22 mouse cellular contexts compared by ENCODE assay signal in the genomic region with DNA sequence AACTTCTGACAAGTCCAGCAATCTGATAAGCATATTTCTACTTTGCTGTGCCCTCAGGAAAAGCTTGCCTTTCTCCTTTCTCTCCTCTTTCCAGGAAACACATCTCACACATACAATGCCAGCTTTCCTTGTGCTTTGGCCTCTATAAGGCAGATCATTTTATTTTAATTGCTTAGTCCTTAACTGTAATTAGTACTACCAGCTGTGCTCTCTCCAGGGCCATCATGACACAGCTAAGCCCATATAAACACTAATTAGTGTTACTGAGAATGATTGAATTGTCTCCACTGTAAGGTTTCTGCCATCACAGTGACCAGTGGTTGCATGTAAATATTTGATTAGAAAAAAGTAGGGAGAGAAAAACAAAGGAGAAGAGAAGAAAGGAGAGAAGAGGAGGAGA.
DNase-seq lines count a peak whose midpoint lies in the region; ATAC-seq and TF ChIP-seq lines count a peak whose summit lies in the region.
"Had no signal": no experiment of that assay in that cellular context is flagged by ENCODE, and none has a peak within 500 bp of the region (broad histone marks: within the 10 kb centered on the region; RNA-seq: fewer than 3 reads in every experiment).

No protein-coding gene starts in this region.

- no peaks in the 10 kb centered on the region for H3K27me3 ChIP-seq in hindbrain, embryonic 12.5 days
- no peaks in the 10 kb centered on the region for H3K27me3 ChIP-seq in hindbrain, embryonic 13.5 days
- H3K27me3 ChIP-seq in midbrain, postnatal 0 days (ENCODE audit: insufficient read depth, low read length): no peaks in the 10 kb centered on the region
- no peaks in the 10 kb centered on the region for H3K27me3 ChIP-seq in midbrain, embryonic 13.5 days
- H3K27me3 ChIP-seq: embryonic facial prominence, embryonic 15.5 days; intestine, embryonic 15.5 days had no signal

- TF ChIP-seq CTCF in midbrain, postnatal 0 days (IDR thresholded peaks at IDR 0.05): no peak
- TF ChIP-seq CTCF in brain, embryonic 14.5 days (IDR thresholded peaks at IDR 0.05; ENCODE audit: borderline replicate concordance, extremely low read depth, insufficient read depth, insufficient read length): no peak

- TF ChIP-seq POLR2A in brain, embryonic 14.5 days (IDR thresholded peaks at IDR 0.05; ENCODE audit: borderline replicate concordance, extremely low read depth, insufficient read depth, insufficient read length, poor library complexity, severe bottlenecking): no peak

- H3K9ac ChIP-seq in hindbrain, embryonic 12.5 days: no peak overlapping the region
- no peak overlapping the region for H3K9ac ChIP-seq in hindbrain, embryonic 13.5 days
- H3K9ac ChIP-seq in midbrain, postnatal 0 days (replicated peaks; ENCODE audit: low read length, poor library complexity, severe bottlenecking): no peak overlapping the region
- no peak overlapping the region for H3K9ac ChIP-seq in midbrain, embryonic 13.5 days (replicated peaks)
- H3K9ac ChIP-seq: embryonic facial prominence, embryonic 15.5 days; intestine, embryonic 15.5 days had no signal

- ATAC-seq in hindbrain, embryonic 12.5 days (ENCODE audit: low FRiP score): 0 out of 2 replicates have a peak, but pooled peaks have one; percentile 63
- no peak for ATAC-seq in hindbrain, embryonic 13.5 days (ENCODE audit: low FRiP score)
- no peak for ATAC-seq in midbrain, postnatal 0 days (ENCODE audit: low FRiP score)
- no peak for ATAC-seq in midbrain, embryonic 13.5 days
- ATAC-seq: intestine, embryonic 15.5 days had no signal

- H3K36me3 ChIP-seq in hindbrain, embryonic 12.5 days: no peaks in the 10 kb centered on the region
- H3K36me3 ChIP-seq in hindbrain, embryonic 13.5 days: no peaks in the 10 kb centered on the region
- no peaks in the 10 kb centered on the region for H3K36me3 ChIP-seq in midbrain, postnatal 0 days (ENCODE audit: insufficient read depth, low read length)
- H3K36me3 ChIP-seq in midbrain, embryonic 13.5 days: no peaks in the 10 kb centered on the region
- H3K36me3 ChIP-seq: embryonic facial prominence, embryonic 15.5 days; forebrain, embryonic 10.5 days; heart, embryonic 10.5 days; intestine, embryonic 15.5 days had no signal

- no peaks in the 10 kb centered on the region for H3K4me1 ChIP-seq in hindbrain, embryonic 12.5 days
- H3K4me1 ChIP-seq in hindbrain, embryonic 13.5 days (replicated peaks): no peaks in the 10 kb centered on the region
- H3K4me1 ChIP-seq in midbrain, postnatal 0 days (ENCODE audit: insufficient read depth, low read length): no peaks in the 10 kb centered on the region
- H3K4me1 ChIP-seq in midbrain, embryonic 13.5 days (replicated peaks): no peaks in the 10 kb centered on the region
- H3K4me1 ChIP-seq: embryonic facial prominence, embryonic 15.5 days; forebrain, embryonic 10.5 days; heart, embryonic 10.5 days; intestine, embryonic 15.5 days had no signal

- H3K4me2 ChIP-seq in hindbrain, embryonic 12.5 days (replicated peaks): no peak overlapping the region
- H3K4me2 ChIP-seq in hindbrain, embryonic 13.5 days: no peak overlapping the region
- no peak overlapping the region for H3K4me2 ChIP-seq in midbrain, postnatal 0 days (ENCODE audit: low read depth, low read length, poor library complexity, severe bottlenecking)
- no peak overlapping the region for H3K4me2 ChIP-seq in midbrain, embryonic 13.5 days (replicated peaks)
- H3K4me2 ChIP-seq: embryonic facial prominence, embryonic 15.5 days; intestine, embryonic 15.5 days had no signal

- DNase-seq in midbrain, postnatal 0 days (ENCODE audit: low spot score): peak; percentile 5
- peak; percentile 11 for DNase-seq in Muller cell, postnatal 12 days (ENCODE audit: inconsistent ontology term)
- DNase-seq in brain, embryonic 14.5 days (ENCODE audit: low read depth): peak; percentile 51
- DNase-seq in testis, postnatal 14 days (ENCODE audit: low spot score): no peak
- DNase-seq: adrenal gland, adult 8-10 months; adrenal gland, postnatal 36 days; cerebellum, adult 11 months; cerebellum, adult 8-10 months; cerebellum, postnatal 14 days; embryo, embryonic 11 days; gastrocnemius, postnatal 10 days; heart, adult 18-20 months; heart, postnatal 10 days; heart, postnatal 4 days had no signal

- H3K4me3 ChIP-seq in hindbrain, embryonic 12.5 days: no peak overlapping the region
- H3K4me3 ChIP-seq in hindbrain, embryonic 13.5 days: no peak overlapping the region
- no peak overlapping the region for H3K4me3 ChIP-seq in midbrain, postnatal 0 days (ENCODE audit: low read depth, low read length)
- no peak overlapping the region for H3K4me3 ChIP-seq in midbrain, embryonic 13.5 days (replicated peaks)
- H3K4me3 ChIP-seq: embryonic facial prominence, embryonic 15.5 days; erythroblast, embryonic 14.5 days; forebrain, embryonic 10.5 days; heart, embryonic 10.5 days; intestine, embryonic 15.5 days had no signal

- no peak overlapping the region for H3K27ac ChIP-seq in hindbrain, embryonic 12.5 days
- H3K27ac ChIP-seq in hindbrain, embryonic 13.5 days: no peak overlapping the region
- H3K27ac ChIP-seq in midbrain, postnatal 0 days (ENCODE audit: low read depth, low read length): no peak overlapping the region
- H3K27ac ChIP-seq in midbrain, embryonic 13.5 days: no peak overlapping the region
- H3K27ac ChIP-seq: embryonic facial prominence, embryonic 15.5 days; forebrain, embryonic 10.5 days; heart, embryonic 10.5 days; intestine, embryonic 15.5 days had no signal

- H3K9me3 ChIP-seq in hindbrain, embryonic 12.5 days (replicated peaks): no peaks in the 10 kb centered on the region
- no peaks in the 10 kb centered on the region for H3K9me3 ChIP-seq in hindbrain, embryonic 13.5 days
- no peaks in the 10 kb centered on the region for H3K9me3 ChIP-seq in midbrain, postnatal 0 days (ENCODE audit: low read length)
- H3K9me3 ChIP-seq in midbrain, embryonic 13.5 days: no peaks in the 10 kb centered on the region
- H3K9me3 ChIP-seq: embryonic facial prominence, embryonic 15.5 days; forebrain, embryonic 10.5 days; heart, embryonic 10.5 days; intestine, embryonic 15.5 days had no signal
